Mouse (Mus musculus): ENCODE measurements around the gene Slc6a21.

- TF ChIP-seq POLR2A (IDR thresholded peaks at IDR 0.05; ENCODE audit: extremely low read depth, insufficient read depth, low read length) (no peak), CTCF (IDR thresholded peaks at IDR 0.05; ENCODE audit: extremely low read depth, insufficient read depth, low read length) (no peak)
Measured at GRCm38 (mm10) chr7:45272786-45273412, 4.4 kb upstream of the Slc6a21 start.

Measured in cortical plate, adult 2 months (tissue).